Mouse (Mus musculus) lung, adult 2 months (tissue): ENCODE results near the gene Nfatc2ip. TPM values are rescaled to one million over a fixed set of nuclear protein-coding genes. Genes with fewer than 3 reads are reported as not detected.
"Not testable (repeated sequence)": the region's sequence is repeated elsewhere in the genome, so short reads cannot be mapped to it uniquely, and the experiment has no call there.

Experiments used
- DNase-seq: peaks from one replicate; pipeline ENCODE4 v3.0.0; 2022
- H3K4me1 ChIP-seq: fragments of 200-500 bp; 2 replicates; pipeline ENCODE4 v1.6.1; 2011; ENCODE audit warnings: low read length; ENCODE audit not compliant: control insufficient read depth, insufficient read depth
- H3K4me3 ChIP-seq: fragments of 200-500 bp; replicated peaks from 2 replicates; pipeline ENCODE3; 2011; ENCODE audit warnings: low read depth, mild to moderate bottlenecking, control low read depth, low read length; ENCODE audit errors: extremely low read depth
- CTCF ChIP-seq: fragments of 200-500 bp; IDR thresholded peaks from 2 replicates; pipeline ENCODE4 v1.5.1; 2011; ENCODE audit warnings: mild to moderate bottlenecking, low read length, control low read depth; ENCODE audit not compliant: insufficient read depth
- POLR2A ChIP-seq: fragments of 200-500 bp; IDR thresholded peaks from 2 replicates; pipeline ENCODE4 v1.6.1; 2011; ENCODE audit warnings: low read depth, mild to moderate bottlenecking, control low read depth, low read length, borderline replicate concordance; ENCODE audit errors: extremely low read depth
- WGBS: fragments of 180-500 bp; shearing (Covaris S2); methylation state at CpG from one replicate; pipeline ENCODE4 v1.1.7; 2018; 5-methylcytosine and 5-hydroxymethylcytosine counted together
- polyA plus RNA-seq: library from polyadenylated mRNA; depleted of rRNA; stranded (reverse); fragments of >200 nt; gene quantifications from 2 replicates; pipeline ENCODE4 v1.2.3, GENCODE M21; 2012

The Nfatc2ip gene
- polyA plus RNA-seq, 1 experiment = 6.5 TPM

- no peak overlapping the region for H3K4me3 ChIP-seq
- no peak for TF ChIP-seq POLR2A
- 65% methylated on average over 2 of the region's 2 CpGs for WGBS
- no peaks in the 10 kb centered on the region for H3K4me1 ChIP-seq
- DNase-seq = no peak
Measured at GRCm38 (mm10) chr7:126416615-126417014, 20.1 kb upstream of the Nfatc2ip start.

- TF ChIP-seq CTCF (no peak), POLR2A (0 out of 2 replicates have a peak, but pooled peaks have one; percentile 15)
- no peak within 1 kb of the TSS for H3K4me3 ChIP-seq
- no peaks in the 10 kb centered on the region for H3K4me1 ChIP-seq
- no peak for DNase-seq
- WGBS = 76% methylated on average over 6 of the region's 6 CpGs
Measured at GRCm38 (mm10) chr7:126414725-126415124, 18.2 kb upstream of the Nfatc2ip start, which contains the start of gene Cd19. Cd19 (minus strand) TSS chr7:126414889.

- Histone ChIP-seq H3K4me3 (no peak overlapping the region), H3K4me1 (no peaks in the 10 kb centered on the region)
- WGBS = 94% methylated on average over 4 of the region's 4 CpGs
- TF ChIP-seq POLR2A = no peak
- TF ChIP-seq CTCF = no peak
- no peak for DNase-seq
Measured at GRCm38 (mm10) chr7:126411061-126411460, 14.5 kb upstream of the Nfatc2ip start.

- no peak for DNase-seq
- TF ChIP-seq POLR2A (no peak), CTCF (no peak)
- 72% methylated on average over 2 of the region's 2 CpGs for WGBS
- Histone ChIP-seq H3K4me3 (no peak overlapping the region), H3K4me1 (no peaks in the 10 kb centered on the region)
Measured at GRCm38 (mm10) chr7:126408686-126409085, 12.1 kb upstream of the Nfatc2ip start.

- H3K4me3 ChIP-seq, DNase-seq, H3K4me1 ChIP-seq: not testable (repeated sequence)
- 74% methylated on average over 8 of the region's 8 CpGs for WGBS
Measured at GRCm38 (mm10) chr7:126402518-126402917, 6.0 kb upstream of the Nfatc2ip start.

GRCm38 (mm10) chr7:126399548-126399947 lies 3.0 kb upstream of the Nfatc2ip start:
- H3K4me1 ChIP-seq = peaks cover 5% of the 10 kb centered on the region; the same call in 1 of the 2 replicates
- WGBS = 8% methylated on average over 5 of the region's 5 CpGs
- TF ChIP-seq CTCF (peak; percentile 86), POLR2A (no peak)
- no peak overlapping the region for H3K4me3 ChIP-seq
- DNase-seq = peak; percentile 78

GRCm38 (mm10) chr7:126397822-126398221 lies 1.3 kb upstream of the Nfatc2ip start:
- Histone ChIP-seq H3K4me3 (no peak overlapping the region), H3K4me1 (peaks cover 5% of the 10 kb centered on the region; the same call in 1 of the 2 replicates)
- 88% methylated on average over 4 of the region's 4 CpGs for WGBS
- DNase-seq = no peak
- TF ChIP-seq CTCF = no peak
- no peak for TF ChIP-seq POLR2A

- 60% methylated on average over 6 of the region's 6 CpGs for WGBS
- Histone ChIP-seq H3K4me3 (no peak overlapping the region), H3K4me1 (peaks cover 5% of the 10 kb centered on the region; the same call in 1 of the 2 replicates)
- DNase-seq = no peak
- no peak for TF ChIP-seq POLR2A
- TF ChIP-seq CTCF = no peak
Measured at GRCm38 (mm10) chr7:126397221-126397620, 684 bp upstream of the Nfatc2ip start.

GRCm38 (mm10) chr7:126392086-126392884 lies 4.3 kb downstream of the Nfatc2ip start:
- DNase-seq, H3K4me1 ChIP-seq, H3K4me3 ChIP-seq: not testable (repeated sequence)
- WGBS = 93% methylated on average over 7 of the region's 7 CpGs

- WGBS = 100% methylated on average over 1 of the region's 1 CpGs
- no peak for DNase-seq
- no peak for TF ChIP-seq CTCF
- no peak for TF ChIP-seq POLR2A
- no peaks in the 10 kb centered on the region for H3K4me1 ChIP-seq
- H3K4me3 ChIP-seq = no peak overlapping the region
Measured at GRCm38 (mm10) chr7:126388185-126388584, 8.4 kb downstream of the Nfatc2ip start.
